Mouse (Mus musculus) leukemia stem cell, adult 10-12 weeks (primary cell): ENCODE results near the gene Bhlhe41. TPM values are rescaled to one million over a fixed set of nuclear protein-coding genes. Genes with fewer than 3 reads are reported as not detected.

Source experiments
- polyA plus RNA-seq: library from polyadenylated mRNA; stranded (reverse); fragments of >175 nt; gene quantifications from 2 replicates; pipeline ENCODE4 v1.2.3, GENCODE M21; 2012; ENCODE audit warnings: low replicate concordance

Gene Bhlhe41
- 1.2 and 2.9 TPM in 2 replicates for polyA plus RNA-seq

GRCm38 (mm10) chr6:145865289-145865885, at the start of gene Bhlhe41:
Gene Bhlhe41, minus strand, starts transcription at chr6:145865558.

Other genes with a start within 250 kb of the Bhlhe41 start
- gene Tuba3b, start 249.8 kb downstream of the Bhlhe41 start, polyA plus RNA-seq, result not detected in 2 replicates
- 0.08 and 0.35 TPM in 2 replicates for gene Rassf8, start 118.8 kb downstream of the Bhlhe41 start, polyA plus RNA-seq
- gene Sspn, start 66.1 kb upstream of the Bhlhe41 start, polyA plus RNA-seq, result 0.11 TPM in 1 of 2 replicates, not detected in the other